Mouse (Mus musculus): ENCODE data around the gene Gpr152. TPM values are rescaled to one million over a fixed set of nuclear protein-coding genes. Genes with fewer than 3 reads are reported as not detected.
"Not testable (repeated sequence)": the region's sequence is repeated elsewhere in the genome, so short reads cannot be mapped to it uniquely, and the experiment has no call there.

Gene Gpr152
- polyA plus RNA-seq, 1 experiment from 2014 or later, result not detected

- no peak overlapping the region for H3K27ac ChIP-seq (ENCODE audit: low read length)
- 79% methylated on average over 7 of the region's 7 CpGs for WGBS
- no peaks in the 10 kb centered on the region for H3K27me3 ChIP-seq (ENCODE audit: control insufficient read depth, insufficient read depth, low read length)
- no peaks in the 10 kb centered on the region for H3K9me3 ChIP-seq (replicated peaks; ENCODE audit: control insufficient read depth, low read length)
- ATAC-seq (replicated peaks; ENCODE audit: extremely low read depth, insufficient read depth, low FRiP score), result no peak
- H3K4me1 ChIP-seq (ENCODE audit: control insufficient read depth, insufficient read depth, low read length), result peaks cover 21% of the 10 kb centered on the region
- no peak overlapping the region for H3K4me2 ChIP-seq (ENCODE audit: low read depth, low read length)
- H3K4me3 ChIP-seq (ENCODE audit: low read length), result no peak overlapping the region
- 0 out of 2 replicates have a peak, but pooled peaks cover 2% of the 10 kb centered on the region for H3K36me3 ChIP-seq (ENCODE audit: control insufficient read depth, insufficient read depth)
- no peak overlapping the region for H3K9ac ChIP-seq (ENCODE audit: low read length)
These were observed 16.9 kb upstream of the Gpr152 start for GRCm38 (mm10) chr19:4122411-4123370.

DNA sequence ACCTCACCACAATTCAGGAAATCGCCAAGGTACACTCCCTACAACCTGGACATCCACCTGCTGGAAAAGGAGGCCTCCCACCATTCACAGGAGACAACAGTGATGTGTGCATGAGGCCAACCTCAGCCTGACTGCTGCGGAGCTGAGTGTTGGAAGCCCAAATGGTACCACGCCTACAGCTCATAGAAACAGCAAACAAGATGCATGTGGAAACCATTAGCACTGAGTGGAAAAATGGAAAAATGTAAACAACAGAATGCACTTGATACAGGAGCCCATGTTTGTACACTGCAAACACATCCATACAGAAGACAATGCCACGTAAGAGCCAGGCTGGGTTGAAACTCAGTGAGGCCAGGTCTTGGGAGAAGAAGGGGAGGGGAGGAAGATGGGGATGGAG, 15.2 kb upstream of the Gpr152 start:
- Histone ChIP-seq H3K4me3 (ENCODE audit: low read length) (no peak overlapping the region), H3K4me1 (ENCODE audit: control insufficient read depth, insufficient read depth, low read length) (peaks cover 22% of the 10 kb centered on the region), H3K4me2 (ENCODE audit: low read depth, low read length) (no peak overlapping the region), H3K27ac (ENCODE audit: low read length) (no peak overlapping the region), H3K36me3 (ENCODE audit: control insufficient read depth, insufficient read depth) (peaks cover 8% of the 10 kb centered on the region), H3K9me3 (replicated peaks; ENCODE audit: control insufficient read depth, low read length) (no peaks in the 10 kb centered on the region), H3K27me3 (ENCODE audit: control insufficient read depth, insufficient read depth, low read length) (no peaks in the 10 kb centered on the region), H3K9ac (ENCODE audit: low read length) (no peak overlapping the region)
- 76% methylated on average over 4 of the region's 4 CpGs for WGBS
- ATAC-seq (replicated peaks; ENCODE audit: extremely low read depth, insufficient read depth, low FRiP score), result no peak

- H3K27ac ChIP-seq (ENCODE audit: low read length); H3K36me3 ChIP-seq (ENCODE audit: control insufficient read depth, insufficient read depth); H3K9me3 ChIP-seq (replicated peaks; ENCODE audit: control insufficient read depth, low read length); H3K27me3 ChIP-seq (ENCODE audit: control insufficient read depth, insufficient read depth, low read length): not testable (repeated sequence)
- H3K4me3 ChIP-seq (ENCODE audit: low read length), result peak overlapping the region; percentile 67
- peak; percentile 25 for ATAC-seq (replicated peaks; ENCODE audit: extremely low read depth, insufficient read depth, low FRiP score)
- H3K4me1 ChIP-seq (ENCODE audit: control insufficient read depth, insufficient read depth, low read length), result peaks cover 30% of the 10 kb centered on the region
- H3K4me2 ChIP-seq (ENCODE audit: low read depth, low read length), result peak overlapping the region; percentile 57
- H3K9ac ChIP-seq (ENCODE audit: low read length), result peak overlapping the region; percentile 56
- WGBS, result 13% methylated on average over 3 of the region's 4 CpGs
These were observed 14.3 kb upstream of the Gpr152 start for GRCm38 (mm10) chr19:4125268-4125667.

GRCm38 (mm10) chr19:4125741-4126696, 13.6 kb upstream of the Gpr152 start, which contains the start of gene Aip:
TSS of gene Aip (minus strand) at chr19:4125858.
- H3K4me3 ChIP-seq (ENCODE audit: low read length), result peak within 1 kb of the TSS; percentile 67
- H3K27ac ChIP-seq (ENCODE audit: low read length), result peak within 1 kb of the TSS; percentile 25
- H3K27me3 ChIP-seq (ENCODE audit: control insufficient read depth, insufficient read depth, low read length), result no peaks in the 10 kb centered on the region
- peaks cover 22% of the 10 kb centered on the region for H3K4me1 ChIP-seq (ENCODE audit: control insufficient read depth, insufficient read depth, low read length)
- ATAC-seq (replicated peaks; ENCODE audit: extremely low read depth, insufficient read depth, low FRiP score), result peak; percentile 94
- peak within 1 kb of the TSS; percentile 78 for H3K9ac ChIP-seq (ENCODE audit: low read length)
- H3K4me2 ChIP-seq (ENCODE audit: low read depth, low read length), result peak within 1 kb of the TSS; percentile 72
- no peaks in the 10 kb centered on the region for H3K9me3 ChIP-seq (replicated peaks; ENCODE audit: control insufficient read depth, low read length)
- H3K36me3 ChIP-seq (ENCODE audit: control insufficient read depth, insufficient read depth), result peaks cover 8% of the 10 kb centered on the region
- WGBS, result 1% methylated on average over 64 of the region's 64 CpGs

DNA sequence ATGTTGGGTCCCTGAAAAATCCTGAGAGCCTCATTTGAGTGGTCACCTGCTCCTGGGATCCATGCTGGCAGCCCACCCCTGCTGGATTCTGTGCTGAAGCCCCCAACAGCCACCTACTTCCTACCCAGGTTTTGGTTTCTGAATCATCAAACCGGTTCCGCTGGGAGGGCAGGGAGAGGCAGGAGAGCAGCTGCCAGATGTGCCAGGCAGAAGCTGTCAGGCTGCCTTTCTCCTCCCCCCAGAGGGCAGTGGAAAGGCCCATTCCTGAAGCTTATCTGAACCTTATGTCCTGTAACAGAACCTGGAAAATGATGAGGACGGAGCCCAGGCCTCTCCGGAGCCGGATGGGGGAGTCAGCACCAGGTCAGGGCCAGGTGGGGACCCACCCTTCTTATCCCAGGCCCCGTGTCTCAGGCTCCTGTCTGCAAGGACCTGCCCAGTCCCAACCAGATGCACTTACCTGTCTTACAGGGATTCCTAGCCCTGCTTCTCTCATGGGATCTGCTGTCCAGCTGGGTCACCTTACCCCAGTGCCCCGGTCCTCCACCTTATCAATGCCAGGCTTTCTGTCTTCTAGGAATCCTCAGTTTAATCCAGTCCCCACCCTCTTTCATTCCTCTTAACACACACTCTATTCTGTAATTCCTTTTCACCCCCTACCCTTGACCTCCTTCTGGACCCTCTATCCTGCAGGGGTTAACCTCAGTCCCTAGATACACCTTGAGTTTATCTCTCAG, 12.7 kb upstream of the Gpr152 start:
- Histone ChIP-seq H3K9me3 (replicated peaks; ENCODE audit: control insufficient read depth, low read length) (no peaks in the 10 kb centered on the region), H3K4me1 (ENCODE audit: control insufficient read depth, insufficient read depth, low read length) (peaks cover 22% of the 10 kb centered on the region), H3K4me2 (ENCODE audit: low read depth, low read length) (peak overlapping the region; percentile 72), H3K4me3 (ENCODE audit: low read length) (peak overlapping the region; percentile 67), H3K36me3 (ENCODE audit: control insufficient read depth, insufficient read depth) (peaks cover 11% of the 10 kb centered on the region), H3K27ac (ENCODE audit: low read length) (peak overlapping the region; percentile 25; the same call in 1 of the 2 replicates), H3K27me3 (ENCODE audit: control insufficient read depth, insufficient read depth, low read length) (no peaks in the 10 kb centered on the region), H3K9ac (ENCODE audit: low read length) (peak overlapping the region; percentile 78)
- ATAC-seq (replicated peaks; ENCODE audit: extremely low read depth, insufficient read depth, low FRiP score), result no peak
- 53% methylated on average over 7 of the region's 7 CpGs for WGBS

DNA sequence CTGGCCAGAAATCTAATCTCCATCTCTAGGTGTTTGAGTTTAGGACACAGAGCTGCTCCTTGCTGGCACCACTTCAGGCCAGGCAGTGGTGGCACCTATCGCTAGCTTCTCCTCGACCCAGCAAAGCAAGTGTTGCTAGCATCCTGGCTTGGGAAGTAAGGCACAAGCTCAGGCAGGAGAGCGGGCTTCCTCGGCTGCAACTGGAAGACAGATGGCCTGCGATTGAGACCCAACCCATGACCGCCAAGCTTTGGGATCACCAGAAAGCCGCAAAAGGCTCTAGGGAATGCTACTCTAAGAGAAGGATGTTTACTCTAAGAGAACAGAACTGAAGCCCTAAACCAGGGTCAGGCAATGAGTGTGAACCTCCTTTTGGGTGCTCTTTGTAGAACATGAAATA, 10.1 kb upstream of the Gpr152 start:
- H3K36me3 ChIP-seq (ENCODE audit: control insufficient read depth, insufficient read depth), result peaks cover 17% of the 10 kb centered on the region
- H3K4me1 ChIP-seq (ENCODE audit: control insufficient read depth, insufficient read depth, low read length), result peaks cover 22% of the 10 kb centered on the region
- H3K27me3 ChIP-seq (ENCODE audit: control insufficient read depth, insufficient read depth, low read length), result no peaks in the 10 kb centered on the region
- H3K4me3 ChIP-seq (ENCODE audit: low read length), result no peak overlapping the region
- H3K9me3 ChIP-seq (replicated peaks; ENCODE audit: control insufficient read depth, low read length), result no peaks in the 10 kb centered on the region
- H3K9ac ChIP-seq (ENCODE audit: low read length), result no peak overlapping the region
- H3K4me2 ChIP-seq (ENCODE audit: low read depth, low read length), result no peak overlapping the region
- ATAC-seq (replicated peaks; ENCODE audit: extremely low read depth, insufficient read depth, low FRiP score), result no peak
- 87% methylated on average over 7 of the region's 7 CpGs for WGBS
- peak overlapping the region; percentile 49; the same call in 1 of the 2 replicates for H3K27ac ChIP-seq (ENCODE audit: low read length)

DNA sequence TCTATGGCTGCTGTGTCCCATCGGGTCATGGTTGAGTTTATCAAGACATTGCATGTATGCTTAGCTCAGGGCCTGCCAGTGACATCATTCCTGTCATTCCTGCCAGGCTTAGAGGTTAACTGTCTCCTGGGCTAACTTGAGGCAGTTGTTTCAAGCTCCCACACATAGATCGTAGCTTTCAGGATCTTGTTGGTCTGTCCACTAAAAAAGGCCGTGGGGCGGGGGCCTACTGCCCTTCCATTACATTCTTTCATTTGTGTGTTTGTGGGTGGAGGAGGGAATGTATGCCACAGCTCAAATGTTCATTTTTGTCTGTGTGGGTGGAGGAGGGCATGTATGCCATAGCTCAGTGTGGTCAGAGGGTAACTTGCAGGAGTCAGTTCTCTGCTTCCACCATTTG, 9.5 kb upstream of the Gpr152 start:
- Histone ChIP-seq H3K27me3 (ENCODE audit: control insufficient read depth, insufficient read depth, low read length) (no peaks in the 10 kb centered on the region), H3K9me3 (replicated peaks; ENCODE audit: control insufficient read depth, low read length) (no peaks in the 10 kb centered on the region), H3K4me1 (ENCODE audit: control insufficient read depth, insufficient read depth, low read length) (peaks cover 21% of the 10 kb centered on the region), H3K9ac (ENCODE audit: low read length) (no peak overlapping the region), H3K27ac (ENCODE audit: low read length) (peak overlapping the region; percentile 49), H3K36me3 (ENCODE audit: control insufficient read depth, insufficient read depth) (peaks cover 17% of the 10 kb centered on the region), H3K4me2 (ENCODE audit: low read depth, low read length) (no peak overlapping the region), H3K4me3 (ENCODE audit: low read length) (no peak overlapping the region)
- no peak for ATAC-seq (replicated peaks; ENCODE audit: extremely low read depth, insufficient read depth, low FRiP score)
- WGBS, result 65% methylated on average over 4 of the region's 4 CpGs

GRCm38 (mm10) chr19:4131075-4131474, 8.5 kb upstream of the Gpr152 start:
- no peak overlapping the region for H3K27ac ChIP-seq (ENCODE audit: low read length)
- ATAC-seq (replicated peaks; ENCODE audit: extremely low read depth, insufficient read depth, low FRiP score), result no peak
- H3K36me3 ChIP-seq (ENCODE audit: control insufficient read depth, insufficient read depth), result peaks cover 17% of the 10 kb centered on the region
- H3K9me3 ChIP-seq (replicated peaks; ENCODE audit: control insufficient read depth, low read length), result no peaks in the 10 kb centered on the region
- H3K4me2 ChIP-seq (ENCODE audit: low read depth, low read length), result no peak overlapping the region
- H3K9ac ChIP-seq (ENCODE audit: low read length), result no peak overlapping the region
- H3K27me3 ChIP-seq (ENCODE audit: control insufficient read depth, insufficient read depth, low read length), result no peaks in the 10 kb centered on the region
- H3K4me3 ChIP-seq (ENCODE audit: low read length), result no peak overlapping the region
- 80% methylated on average over 5 of the region's 5 CpGs for WGBS
- H3K4me1 ChIP-seq (ENCODE audit: control insufficient read depth, insufficient read depth, low read length), result peaks cover 19% of the 10 kb centered on the region

Data from heart, embryonic 16.5 days (tissue).